Mouse (Mus musculus) heart, postnatal 0 days (tissue): ENCODE results near the gene Pde3a. TPM values are rescaled to one million over a fixed set of nuclear protein-coding genes. Genes with fewer than 3 reads are reported as not detected.

Source experiments
- ATAC-seq: fragments of 200-750 bp; cut with Nextera tagmentation; 2 replicates; pipeline ENCODE4 v1.8.0; 2017; ENCODE audit warnings: low read depth, moderate number of reproducible peaks, moderate library complexity; ENCODE audit not compliant: insufficient read depth
- DNase-seq: peaks from one replicate; pipeline ENCODE4 v3.0.0-alpha.2; 2016; ENCODE audit warnings: low spot score
- H3K27ac ChIP-seq: fragments of 300-500 bp; sonication (generic); 2 replicates; pipeline ENCODE4 v1.5.1; 2014; ENCODE audit warnings: low read depth, mild to moderate bottlenecking
- H3K27me3 ChIP-seq: fragments of 300-500 bp; sonication (generic); 2 replicates; pipeline ENCODE4 v1.6.1; 2014; ENCODE audit warnings: low read length, mixed read lengths; ENCODE audit not compliant: control insufficient read depth, insufficient read depth
- H3K36me3 ChIP-seq: fragments of 300-500 bp; sonication (generic); replicated peaks from 2 replicates; pipeline ENCODE4 v1.6.1; 2014; ENCODE audit warnings: low read length, mixed read lengths; ENCODE audit not compliant: control insufficient read depth, insufficient read depth
- H3K4me1 ChIP-seq: fragments of 300-500 bp; sonication (generic); 2 replicates; pipeline ENCODE4 v1.6.1; 2014; ENCODE audit warnings: antibody characterized with exemption; ENCODE audit not compliant: control insufficient read depth, insufficient read depth
- H3K4me2 ChIP-seq: fragments of 300-500 bp; sonication (generic); 2 replicates; pipeline ENCODE4 v1.6.1; 2014; ENCODE audit warnings: low read depth, mild to moderate bottlenecking, low read length, moderate library complexity
- H3K4me3 ChIP-seq: fragments of 300-500 bp; sonication (generic); 2 replicates; pipeline ENCODE4 v1.5.1; 2014; ENCODE audit warnings: low read depth, low read length
- H3K9ac ChIP-seq: fragments of 300-500 bp; sonication (generic); replicated peaks from 2 replicates; pipeline ENCODE4 v1.6.1; 2014; ENCODE audit warnings: low read depth, low read length, mixed read lengths
- H3K9me3 ChIP-seq: fragments of 300-500 bp; sonication (generic); replicated peaks from 2 replicates; pipeline ENCODE4 v1.6.1; 2016; ENCODE audit warnings: low read length; ENCODE audit not compliant: control insufficient read depth
- CTCF ChIP-seq: IDR thresholded peaks from 2 replicates; pipeline ENCODE4 v1.5.1; 2016; ENCODE audit warnings: antibody characterized with exemption, control low read depth, low read depth
- EP300 ChIP-seq: IDR thresholded peaks from 2 replicates; pipeline ENCODE4 v1.6.1; 2016; ENCODE audit warnings: antibody characterized with exemption, low read depth
- WGBS: fragments of 180-500 bp; shearing (Covaris S2); extraction: QIAGEN DNeasy Blood & Tissue Kit; methylation state at CpG from one replicate; pipeline ENCODE4 v1.1.7; 2014; 5-methylcytosine and 5-hydroxymethylcytosine counted together
- polyA plus RNA-seq: library from polyadenylated mRNA; unstranded; fragments of >200 nt; fragmentation: Nextera tagmentation; extraction: Ambion mirVana; gene quantifications from 2 replicates; pipeline ENCODE4 v1.2.1, GENCODE M21; 2015
- total RNA-seq: library from RNA; depleted of rRNA; stranded (reverse); fragments of >200 nt; gene quantifications from 2 replicates; pipeline ENCODE4 v1.2.3, GENCODE M21; 2014; ENCODE audit warnings: low replicate concordance

Gene Pde3a
- total and polyA plus RNA-seq, 2 experiments from 2014 or later = 8.2 to 42.0 TPM

DNA sequence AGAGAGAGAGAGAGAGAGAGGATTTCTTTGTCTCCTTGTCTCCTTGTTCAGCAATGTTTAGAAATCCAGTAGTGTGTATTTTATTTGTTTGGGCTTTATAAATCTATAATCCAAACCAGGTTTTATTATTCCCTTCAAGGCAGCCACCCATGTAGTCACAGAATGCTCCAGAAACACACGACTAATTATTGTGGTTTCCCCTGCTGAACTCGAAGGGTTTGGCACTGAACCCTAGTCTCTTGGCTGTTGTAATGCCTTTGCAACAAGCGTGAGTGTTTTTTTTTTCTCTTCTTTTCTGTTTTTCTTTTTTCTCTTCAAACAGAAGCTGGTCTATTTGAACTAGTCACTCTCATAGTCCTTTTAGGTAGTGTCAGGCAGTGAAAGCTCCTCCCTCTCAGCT is 225.6 kb downstream of the Pde3a start:
- TF ChIP-seq EP300 = no peak
- TF ChIP-seq CTCF = no peak
- 50% methylated on average over 3 of the region's 3 CpGs for WGBS
- Histone ChIP-seq H3K36me3 (peaks cover 24% of the 10 kb centered on the region), H3K9me3 (no peaks in the 10 kb centered on the region), H3K4me2 (no peak overlapping the region), H3K27me3 (no peaks in the 10 kb centered on the region), H3K27ac (no peak overlapping the region), H3K4me1 (0 out of 2 replicates have a peak, but pooled peaks cover 3% of the 10 kb centered on the region), H3K4me3 (no peak overlapping the region), H3K9ac (no peak overlapping the region)
- no peak for DNase-seq
- ATAC-seq = no peak

DNA sequence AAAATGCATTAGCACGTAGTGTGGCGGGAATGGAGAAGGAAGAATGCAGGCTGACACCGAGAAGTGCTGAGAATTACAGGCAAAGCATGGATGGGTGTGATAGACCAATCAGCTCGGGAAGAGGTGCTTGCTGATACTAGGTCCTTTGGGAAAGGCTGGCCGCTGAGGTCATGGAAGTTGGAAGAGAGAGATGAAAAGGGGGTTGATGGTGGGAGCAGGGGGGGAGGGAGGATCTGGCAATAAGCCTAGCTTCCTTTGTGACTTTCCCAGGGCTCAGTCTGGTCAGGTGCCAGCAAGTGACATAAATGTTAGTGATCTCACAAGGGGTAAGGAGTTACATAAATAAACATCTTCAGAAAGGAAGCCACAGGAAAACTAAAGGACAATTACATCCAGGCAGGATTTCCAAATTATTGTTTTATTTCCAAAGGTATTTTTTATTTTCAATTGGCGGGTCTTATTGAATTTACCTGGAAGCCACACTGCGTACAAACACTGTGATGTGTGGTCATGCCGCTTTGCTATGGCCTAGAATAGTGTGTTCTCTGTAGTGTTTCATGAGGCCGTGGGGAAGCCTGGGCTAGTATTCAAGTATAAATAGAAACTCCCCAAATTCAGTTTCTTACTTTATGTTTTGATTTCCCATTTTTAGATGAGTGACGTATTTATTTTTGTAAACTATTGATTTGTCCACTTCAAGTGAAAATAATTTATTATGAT is 236.4 kb downstream of the Pde3a start:
- ATAC-seq = peak; percentile 84
- Histone ChIP-seq H3K9me3 (no peaks in the 10 kb centered on the region), H3K9ac (no peak overlapping the region), H3K4me2 (peak overlapping the region; percentile 18), H3K27me3 (no peaks in the 10 kb centered on the region), H3K4me3 (no peak overlapping the region), H3K4me1 (0 out of 2 replicates have a peak, but pooled peaks cover 9% of the 10 kb centered on the region), H3K36me3 (peaks cover 28% of the 10 kb centered on the region), H3K27ac (peak overlapping the region; percentile 26; the same call in 1 of the 2 replicates)
- 0 out of 2 replicates have a peak, but pooled peaks have one; percentile 28 for TF ChIP-seq EP300
- no peak for TF ChIP-seq CTCF
- DNase-seq = peak; percentile 83
- WGBS = 22% methylated on average over 10 of the region's 10 CpGs

DNA sequence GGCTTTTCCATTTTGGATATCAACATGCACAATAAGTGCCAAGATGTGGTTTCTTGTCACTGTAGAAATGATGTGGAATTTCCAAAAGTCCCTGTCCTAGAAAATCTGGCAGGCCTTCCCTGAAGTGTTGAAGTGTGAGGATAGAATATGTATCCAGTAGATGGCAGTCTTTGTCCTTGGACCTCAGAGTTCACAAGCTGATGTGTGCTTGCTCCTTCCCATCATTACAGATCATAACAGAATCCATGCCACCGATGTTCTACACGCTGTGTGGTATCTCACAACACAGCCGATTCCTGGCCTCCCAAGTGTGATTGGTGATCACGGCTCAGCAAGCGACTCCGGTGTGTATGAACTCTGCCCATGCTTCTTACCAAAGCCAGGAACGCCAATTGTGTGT is 238.2 kb downstream of the Pde3a start:
- Histone ChIP-seq H3K4me1 (0 out of 2 replicates have a peak, but pooled peaks cover 9% of the 10 kb centered on the region), H3K9me3 (no peaks in the 10 kb centered on the region), H3K4me3 (no peak overlapping the region), H3K36me3 (peaks cover 32% of the 10 kb centered on the region), H3K9ac (no peak overlapping the region), H3K4me2 (no peak overlapping the region), H3K27ac (no peak overlapping the region), H3K27me3 (no peaks in the 10 kb centered on the region)
- TF ChIP-seq CTCF (peak; percentile 62), EP300 (no peak)
- peak; percentile 56 for DNase-seq
- WGBS = 62% methylated on average over 7 of the region's 7 CpGs
- peak; percentile 53; the same call in 1 of the 2 replicates for ATAC-seq

DNA sequence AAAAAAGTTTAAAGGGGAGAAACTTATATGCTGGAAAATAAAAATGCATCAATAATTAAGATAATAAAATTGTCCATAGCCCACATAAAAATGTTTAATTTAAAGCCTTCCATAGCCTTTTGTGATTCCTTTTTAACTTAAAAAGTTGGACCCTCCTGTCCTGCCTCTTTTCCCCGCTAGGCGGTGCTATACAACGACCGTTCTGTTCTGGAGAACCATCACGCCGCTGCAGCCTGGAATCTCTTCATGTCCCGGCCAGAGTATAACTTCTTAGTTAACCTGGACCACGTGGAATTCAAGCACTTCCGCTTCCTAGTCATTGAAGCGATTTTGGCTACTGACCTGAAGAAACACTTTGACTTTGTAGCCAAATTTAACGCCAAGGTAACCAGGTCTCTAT is 239.6 kb downstream of the Pde3a start:
- Histone ChIP-seq H3K4me1 (0 out of 2 replicates have a peak, but pooled peaks cover 9% of the 10 kb centered on the region), H3K27ac (no peak overlapping the region), H3K27me3 (no peaks in the 10 kb centered on the region), H3K9ac (no peak overlapping the region), H3K4me3 (no peak overlapping the region), H3K36me3 (peaks cover 42% of the 10 kb centered on the region), H3K9me3 (no peaks in the 10 kb centered on the region), H3K4me2 (no peak overlapping the region)
- TF ChIP-seq CTCF (peak; percentile 70), EP300 (no peak)
- DNase-seq (peak; percentile 50), ATAC-seq (no peak)
- 20% methylated on average over 11 of the region's 11 CpGs for WGBS

DNA sequence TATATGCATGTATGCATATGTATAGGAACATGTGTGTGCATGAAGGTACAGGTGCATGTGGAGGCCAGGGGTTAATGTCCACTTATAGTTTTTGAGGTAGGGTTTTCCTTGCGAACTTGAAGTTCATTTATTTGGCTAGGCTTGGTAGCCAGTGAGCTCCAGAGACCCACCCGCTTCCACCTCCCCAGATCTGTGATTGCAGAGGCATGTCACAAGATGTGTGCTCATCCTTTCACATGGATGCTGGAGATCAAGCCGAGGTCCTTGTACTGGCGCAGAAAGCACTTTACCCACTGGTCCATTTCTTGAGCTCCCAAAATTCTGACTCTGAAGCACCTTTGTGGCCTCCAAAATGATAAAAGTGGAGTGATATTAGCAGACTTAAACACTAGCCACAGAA is 245.8 kb downstream of the Pde3a start:
- Histone ChIP-seq H3K4me2 (no peak overlapping the region), H3K27me3 (no peaks in the 10 kb centered on the region), H3K4me1 (no peaks in the 10 kb centered on the region), H3K9ac (no peak overlapping the region), H3K36me3 (peaks cover 61% of the 10 kb centered on the region), H3K4me3 (no peak overlapping the region), H3K27ac (no peak overlapping the region), H3K9me3 (no peaks in the 10 kb centered on the region)
- ATAC-seq (no peak), DNase-seq (no peak)
- 93% methylated on average over 4 of the region's 4 CpGs for WGBS
- TF ChIP-seq EP300 = no peak
- no peak for TF ChIP-seq CTCF
